Mouse (Mus musculus): ENCODE results near the gene Zfp219. TPM values are rescaled to one million over a fixed set of nuclear protein-coding genes. Genes with fewer than 3 reads are reported as not detected.

The Zfp219 gene
- polyA plus RNA-seq, 1 experiment: 43.5 TPM

GRCm38 (mm10) chr14:52039332-52039731 lies 18.8 kb upstream of the Zfp219 start:
- Histone ChIP-seq H3K27ac (ENCODE audit: insufficient read depth, low read depth, low read length) (no peak overlapping the region), H3K4me1 (ENCODE audit: control insufficient read depth, insufficient read depth, low read length) (no peaks in the 10 kb centered on the region), H3K4me3 (ENCODE audit: insufficient read depth, low read length) (no peak overlapping the region)
- TF ChIP-seq POLR2A (IDR thresholded peaks at IDR 0.05; ENCODE audit: borderline replicate concordance, low read depth, low read length) (no peak), CTCF (IDR thresholded peaks at IDR 0.05; ENCODE audit: low read depth, low read length) (no peak)

- no peaks in the 10 kb centered on the region for H3K4me1 ChIP-seq (ENCODE audit: control insufficient read depth, insufficient read depth, low read length)
- H3K27ac ChIP-seq (ENCODE audit: insufficient read depth, low read depth, low read length): no peak overlapping the region
- TF ChIP-seq CTCF (IDR thresholded peaks at IDR 0.05; ENCODE audit: low read depth, low read length): no peak
- no peak for TF ChIP-seq POLR2A (IDR thresholded peaks at IDR 0.05; ENCODE audit: borderline replicate concordance, low read depth, low read length)
Measured at GRCm38 (mm10) chr14:52035926-52036325, 15.4 kb upstream of the Zfp219 start.

GRCm38 (mm10) chr14:52026342-52026741 lies 5.8 kb upstream of the Zfp219 start:
- H3K27ac ChIP-seq (ENCODE audit: insufficient read depth, low read depth, low read length): no peak overlapping the region
- H3K4me3 ChIP-seq (ENCODE audit: insufficient read depth, low read length): no peak overlapping the region
- peaks cover 15% of the 10 kb centered on the region for H3K4me1 ChIP-seq (ENCODE audit: control insufficient read depth, insufficient read depth, low read length)
- TF ChIP-seq POLR2A (IDR thresholded peaks at IDR 0.05; ENCODE audit: borderline replicate concordance, low read depth, low read length) (no peak), CTCF (IDR thresholded peaks at IDR 0.05; ENCODE audit: low read depth, low read length) (no peak)

More at GRCm38 (mm10) chr14:52035926-52036325, 15.4 kb upstream of the Zfp219 start:
- H3K4me3 ChIP-seq (ENCODE audit: insufficient read depth, low read length): no peak overlapping the region

- TF ChIP-seq POLR2A (IDR thresholded peaks at IDR 0.05; ENCODE audit: borderline replicate concordance, low read depth, low read length) (no peak), CTCF (IDR thresholded peaks at IDR 0.05; ENCODE audit: low read depth, low read length) (no peak)
- H3K4me1 ChIP-seq (ENCODE audit: control insufficient read depth, insufficient read depth, low read length): peaks cover 19% of the 10 kb centered on the region
- H3K4me3 ChIP-seq (ENCODE audit: insufficient read depth, low read length): no peak overlapping the region
- no peak overlapping the region for H3K27ac ChIP-seq (ENCODE audit: insufficient read depth, low read depth, low read length)
Measured at GRCm38 (mm10) chr14:52024133-52024532, 3.6 kb upstream of the Zfp219 start.

- Histone ChIP-seq H3K27ac (ENCODE audit: insufficient read depth, low read depth, low read length) (peak overlapping the region; percentile 55), H3K4me3 (ENCODE audit: insufficient read depth, low read length) (peak overlapping the region; percentile 50), H3K4me1 (ENCODE audit: control insufficient read depth, insufficient read depth, low read length) (peaks cover 28% of the 10 kb centered on the region)
- TF ChIP-seq POLR2A (IDR thresholded peaks at IDR 0.05; ENCODE audit: borderline replicate concordance, low read depth, low read length) (no peak), CTCF (IDR thresholded peaks at IDR 0.05; ENCODE audit: low read depth, low read length) (peak; percentile 49; the same call in 1 of the 2 replicates)
Measured at GRCm38 (mm10) chr14:52022709-52023459, 2.4 kb upstream of the Zfp219 start.

GRCm38 (mm10) chr14:52022244-52022708 lies 1.7 kb upstream of the Zfp219 start:
- peaks cover 28% of the 10 kb centered on the region for H3K4me1 ChIP-seq (ENCODE audit: control insufficient read depth, insufficient read depth, low read length)
- H3K27ac ChIP-seq (ENCODE audit: insufficient read depth, low read depth, low read length): peak overlapping the region; percentile 55; the same call in 1 of the 2 replicates
- peak overlapping the region; percentile 50; the same call in 1 of the 2 replicates for H3K4me3 ChIP-seq (ENCODE audit: insufficient read depth, low read length)
- TF ChIP-seq POLR2A (IDR thresholded peaks at IDR 0.05; ENCODE audit: borderline replicate concordance, low read depth, low read length) (no peak), CTCF (IDR thresholded peaks at IDR 0.05; ENCODE audit: low read depth, low read length) (no peak)

GRCm38 (mm10) chr14:52021568-52022212 lies 1.2 kb upstream of the Zfp219 start:
- Histone ChIP-seq H3K27ac (ENCODE audit: insufficient read depth, low read depth, low read length) (no peak overlapping the region), H3K4me1 (ENCODE audit: control insufficient read depth, insufficient read depth, low read length) (peaks cover 32% of the 10 kb centered on the region), H3K4me3 (ENCODE audit: insufficient read depth, low read length) (no peak overlapping the region)
- TF ChIP-seq CTCF (IDR thresholded peaks at IDR 0.05; ENCODE audit: low read depth, low read length) (no peak), POLR2A (IDR thresholded peaks at IDR 0.05; ENCODE audit: borderline replicate concordance, low read depth, low read length) (no peak)

- no peak overlapping the region for H3K4me3 ChIP-seq (ENCODE audit: insufficient read depth, low read length)
- peaks cover 38% of the 10 kb centered on the region for H3K4me1 ChIP-seq (ENCODE audit: control insufficient read depth, insufficient read depth, low read length)
- TF ChIP-seq POLR2A (IDR thresholded peaks at IDR 0.05; ENCODE audit: borderline replicate concordance, low read depth, low read length) (no peak), CTCF (IDR thresholded peaks at IDR 0.05; ENCODE audit: low read depth, low read length) (no peak)
- H3K27ac ChIP-seq (ENCODE audit: insufficient read depth, low read depth, low read length): no peak overlapping the region
Measured at GRCm38 (mm10) chr14:52021138-52021529, 601 bp upstream of the Zfp219 start.

- TF ChIP-seq POLR2A (IDR thresholded peaks at IDR 0.05; ENCODE audit: borderline replicate concordance, low read depth, low read length) (no peak), CTCF (IDR thresholded peaks at IDR 0.05; ENCODE audit: low read depth, low read length) (no peak)
- peak overlapping the region; percentile 93 for H3K27ac ChIP-seq (ENCODE audit: insufficient read depth, low read depth, low read length)
- peak overlapping the region; percentile 85 for H3K4me3 ChIP-seq (ENCODE audit: insufficient read depth, low read length)
- H3K4me1 ChIP-seq (ENCODE audit: control insufficient read depth, insufficient read depth, low read length): peaks cover 46% of the 10 kb centered on the region
Measured at GRCm38 (mm10) chr14:52019590-52020340, 768 bp downstream of the Zfp219 start.

Data from bone marrow macrophage, adult 2 months (primary cell).